Mouse (Mus musculus) kidney, embryonic 16.5 days (tissue): ENCODE measurements around the gene Vpreb1. TPM values are rescaled to one million over a fixed set of nuclear protein-coding genes. Genes with fewer than 3 reads are reported as not detected.

Experiments used
- ATAC-seq: fragments of 200-750 bp; cut with Nextera tagmentation; 2 replicates; pipeline ENCODE4 v1.8.0; 2017; ENCODE audit warnings: moderate TSS enrichment; ENCODE audit not compliant: low FRiP score, low TSS enrichment
- H3K27ac ChIP-seq: fragments of 300-500 bp; sonication (generic); 2 replicates; pipeline ENCODE4 v1.5.1; 2014; ENCODE audit warnings: low read length
- H3K27me3 ChIP-seq: fragments of 300-500 bp; sonication (generic); 2 replicates; pipeline ENCODE4 v1.6.1; 2014; ENCODE audit warnings: low read length, control low read depth, mixed read lengths; ENCODE audit not compliant: insufficient read depth
- H3K36me3 ChIP-seq: fragments of 300-500 bp; sonication (generic); 2 replicates; pipeline ENCODE4 v1.6.1; 2014; ENCODE audit warnings: low read length, control low read depth, mixed read lengths; ENCODE audit not compliant: insufficient read depth
- H3K4me1 ChIP-seq: fragments of 300-500 bp; sonication (generic); 2 replicates; pipeline ENCODE4 v1.6.1; 2014; ENCODE audit warnings: low read length, control low read depth, mixed read lengths; ENCODE audit not compliant: insufficient read depth
- H3K4me2 ChIP-seq: fragments of 300-500 bp; sonication (generic); replicated peaks from 2 replicates; pipeline ENCODE4 v1.6.1; 2014; ENCODE audit warnings: low read depth, low read length
- H3K4me3 ChIP-seq: fragments of 300-500 bp; sonication (generic); 2 replicates; pipeline ENCODE4 v1.5.1; 2014; ENCODE audit warnings: mild to moderate bottlenecking, low read length
- H3K9ac ChIP-seq: fragments of 300-500 bp; sonication (generic); replicated peaks from 2 replicates; pipeline ENCODE4 v1.6.1; 2014; ENCODE audit warnings: low read length
- H3K9me3 ChIP-seq: fragments of 300-500 bp; sonication (generic); 2 replicates; pipeline ENCODE4 v1.6.1; 2016; ENCODE audit warnings: low read length, control low read depth
- WGBS: fragments of 180-500 bp; shearing (Covaris S2); extraction: QIAGEN DNeasy Blood & Tissue Kit; methylation state at CpG from one replicate; pipeline ENCODE4 v1.1.7; 2014; 5-methylcytosine and 5-hydroxymethylcytosine counted together
- polyA plus RNA-seq: library from polyadenylated mRNA; unstranded; fragments of >200 nt; fragmentation: Nextera tagmentation; extraction: Ambion mirVana; gene quantifications from 2 replicates; pipeline ENCODE4 v1.2.1, GENCODE M21; 2015

Gene Vpreb1
- polyA plus RNA-seq, 1 experiment from 2014 or later: 2.4 TPM

- Histone ChIP-seq H3K27me3 (no peaks in the 10 kb centered on the region), H3K27ac (peak overlapping the region; percentile 23; the same call in 1 of the 2 replicates), H3K36me3 (peaks cover 24% of the 10 kb centered on the region), H3K4me3 (peak overlapping the region; percentile 71; the same call in 1 of the 2 replicates), H3K4me1 (peaks cover 14% of the 10 kb centered on the region), H3K4me2 (peak overlapping the region; percentile 80; the same call in 1 of the 2 replicates), H3K9me3 (no peaks in the 10 kb centered on the region), H3K9ac (no peak overlapping the region)
- 23% methylated on average over 4 of the region's 4 CpGs for WGBS
- ATAC-seq: no peak
Measured at GRCm38 (mm10) chr16:16896015-16896381, 25.4 kb upstream of the Vpreb1 start.

- Histone ChIP-seq H3K36me3 (peaks cover 60% of the 10 kb centered on the region), H3K27ac (no peak overlapping the region), H3K9me3 (no peaks in the 10 kb centered on the region), H3K4me3 (no peak overlapping the region), H3K4me2 (no peak overlapping the region), H3K9ac (no peak overlapping the region), H3K4me1 (peaks cover 6% of the 10 kb centered on the region), H3K27me3 (no peaks in the 10 kb centered on the region)
- ATAC-seq: no peak
- 93% methylated on average over 7 of the region's 7 CpGs for WGBS
Measured at GRCm38 (mm10) chr16:16892366-16892765, 21.7 kb upstream of the Vpreb1 start.

DNA sequence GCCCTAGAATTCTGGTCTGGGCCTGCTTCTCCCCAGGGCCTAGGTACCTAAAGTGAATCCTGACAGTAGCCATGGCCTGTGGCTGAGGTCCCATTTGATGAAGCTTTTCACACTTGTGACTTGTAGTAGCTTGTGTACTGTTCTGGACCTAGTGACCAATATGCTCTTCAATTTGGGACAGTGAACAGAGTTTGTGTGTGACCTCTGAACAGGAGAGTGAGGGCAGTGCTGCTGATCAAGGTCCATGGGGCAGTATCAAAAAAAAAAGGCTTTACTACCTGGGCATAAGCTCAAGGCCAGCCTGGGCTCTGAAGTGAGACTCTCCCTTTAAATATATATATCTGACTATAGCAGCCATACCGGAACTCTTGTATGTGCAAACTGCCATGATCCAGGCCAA, 17.7 kb upstream of the Vpreb1 start:
- Histone ChIP-seq H3K4me3 (no peak overlapping the region), H3K27me3 (no peaks in the 10 kb centered on the region), H3K27ac (no peak overlapping the region), H3K4me1 (no peaks in the 10 kb centered on the region), H3K9me3 (no peaks in the 10 kb centered on the region), H3K9ac (no peak overlapping the region), H3K4me2 (no peak overlapping the region), H3K36me3 (peaks cover 98% of the 10 kb centered on the region)
- WGBS: 100% methylated on average over 1 of the region's 1 CpGs
- no peak for ATAC-seq

GRCm38 (mm10) chr16:16879025-16879424, 8.4 kb upstream of the Vpreb1 start:
- no peak overlapping the region for H3K4me2 ChIP-seq
- no peak overlapping the region for H3K27ac ChIP-seq
- H3K9ac ChIP-seq: no peak overlapping the region
- 90% methylated on average over 5 of the region's 5 CpGs for WGBS
- no peaks in the 10 kb centered on the region for H3K27me3 ChIP-seq
- no peak overlapping the region for H3K4me3 ChIP-seq
- peaks cover 81% of the 10 kb centered on the region for H3K36me3 ChIP-seq
- ATAC-seq: no peak
- no peaks in the 10 kb centered on the region for H3K9me3 ChIP-seq
- H3K4me1 ChIP-seq: no peaks in the 10 kb centered on the region

DNA sequence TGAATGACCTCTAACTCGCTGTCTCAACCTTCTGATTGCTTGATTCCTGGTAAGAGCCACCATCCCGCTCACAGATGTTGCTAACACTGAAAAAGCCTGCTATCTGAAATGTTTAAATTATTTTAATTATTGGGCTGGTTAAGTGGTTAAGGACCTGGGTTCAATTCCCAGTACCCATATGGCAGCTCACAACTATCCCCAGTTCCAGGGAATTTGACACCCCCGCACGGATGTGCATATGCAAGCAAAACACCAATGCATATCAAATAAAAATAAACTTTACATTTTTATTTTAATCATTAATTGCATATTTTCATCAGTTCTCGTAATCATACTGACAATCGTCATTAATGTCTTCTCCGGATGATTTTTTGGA, 414 bp downstream of the Vpreb1 start:
- Histone ChIP-seq H3K27ac (peak overlapping the region; percentile 96), H3K4me2 (peak overlapping the region; percentile 65), H3K9ac (peak overlapping the region; percentile 84; the same call in 1 of the 2 replicates), H3K4me1 (peaks cover 6% of the 10 kb centered on the region), H3K27me3 (no peaks in the 10 kb centered on the region), H3K4me3 (peak overlapping the region; percentile 72), H3K9me3 (no peaks in the 10 kb centered on the region), H3K36me3 (peaks cover 4% of the 10 kb centered on the region)
- ATAC-seq: peak; percentile 11
- WGBS: 36% methylated on average over 7 of the region's 7 CpGs

GRCm38 (mm10) chr16:16865696-16866561, 4.7 kb downstream of the Vpreb1 start:
- peak overlapping the region; percentile 41; the same call in 1 of the 2 replicates for H3K27ac ChIP-seq

GRCm38 (mm10) chr16:16865217-16865616, 5.4 kb downstream of the Vpreb1 start:
- Histone ChIP-seq H3K36me3 (no peaks in the 10 kb centered on the region), H3K27me3 (no peaks in the 10 kb centered on the region), H3K4me2 (no peak overlapping the region), H3K9me3 (no peaks in the 10 kb centered on the region), H3K4me3 (no peak overlapping the region), H3K4me1 (no peaks in the 10 kb centered on the region; the same call in 1 of the 2 replicates), H3K9ac (no peak overlapping the region), H3K27ac (no peak overlapping the region)
- ATAC-seq: no peak

More at GRCm38 (mm10) chr16:16865696-16866561, 4.7 kb downstream of the Vpreb1 start:
- WGBS: 39% methylated on average over 4 of the region's 5 CpGs
- ATAC-seq: no peak
- no peak overlapping the region for H3K9ac ChIP-seq
- no peak overlapping the region for H3K4me2 ChIP-seq
- H3K27me3 ChIP-seq: no peaks in the 10 kb centered on the region
- no peaks in the 10 kb centered on the region for H3K36me3 ChIP-seq
- no peaks in the 10 kb centered on the region; the same call in 1 of the 2 replicates for H3K4me1 ChIP-seq
- H3K9me3 ChIP-seq: no peaks in the 10 kb centered on the region
- H3K4me3 ChIP-seq: no peak overlapping the region

- no peak within 1 kb of the TSS for H3K4me3 ChIP-seq
- no peaks in the 10 kb centered on the region; the same call in 1 of the 2 replicates for H3K4me1 ChIP-seq
- no peaks in the 10 kb centered on the region for H3K36me3 ChIP-seq
- WGBS: 88% methylated on average over 2 of the region's 2 CpGs
- no peak within 1 kb of the TSS for H3K27ac ChIP-seq
- H3K4me2 ChIP-seq: no peak within 1 kb of the TSS
- no peak for ATAC-seq
- H3K9ac ChIP-seq: no peak within 1 kb of the TSS
- no peaks in the 10 kb centered on the region for H3K9me3 ChIP-seq
- no peaks in the 10 kb centered on the region for H3K27me3 ChIP-seq
Measured at GRCm38 (mm10) chr16:16863978-16864377, 6.7 kb downstream of the Vpreb1 start, which contains the start of gene Igll1. Gene Igll1 (minus strand): TSS chr16:16863985.

DNA sequence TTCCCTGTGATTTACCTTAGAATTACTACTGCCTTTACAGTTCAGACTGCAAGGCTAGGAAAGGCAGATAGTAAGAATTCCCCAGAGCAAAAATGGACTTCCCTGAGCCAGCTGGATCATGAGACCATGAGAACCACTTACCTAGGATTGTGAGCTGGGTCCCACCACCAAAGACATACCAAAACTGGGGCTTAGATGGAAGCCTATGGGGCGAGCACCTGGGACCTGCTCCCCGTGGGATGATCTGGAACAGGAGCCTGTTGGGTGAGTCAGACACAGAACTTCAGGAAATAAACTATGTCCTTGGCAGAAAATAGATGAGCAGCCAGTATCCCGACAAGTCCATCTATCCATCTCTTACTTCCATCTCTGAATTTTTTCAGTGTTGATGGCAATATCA, 8.4 kb downstream of the Vpreb1 start:
- Histone ChIP-seq H3K36me3 (no peaks in the 10 kb centered on the region), H3K27ac (no peak overlapping the region), H3K9me3 (no peaks in the 10 kb centered on the region), H3K27me3 (no peaks in the 10 kb centered on the region), H3K4me2 (no peak overlapping the region), H3K4me1 (no peaks in the 10 kb centered on the region; the same call in 1 of the 2 replicates), H3K9ac (no peak overlapping the region), H3K4me3 (no peak overlapping the region)
- WGBS: 88% methylated on average over 3 of the region's 3 CpGs
- ATAC-seq: no peak
